Mouse (Mus musculus) CH12.LX (cell line): ENCODE measurements around the gene Syn3. TPM values are rescaled to one million over a fixed set of nuclear protein-coding genes. Genes with fewer than 3 reads are reported as not detected.

Experiments
- DNase-seq: peaks from one replicate; pipeline ENCODE4 v3.0.0-alpha.2; 2013; ENCODE audit errors: extremely low read depth
- H3K27ac ChIP-seq: 2 replicates; pipeline ENCODE4 v1.5.1; 2012; ENCODE audit warnings: low read depth, mild to moderate bottlenecking, control low read depth, moderate library complexity; ENCODE audit not compliant: insufficient read depth
- H3K27me3 ChIP-seq: replicated peaks from 2 replicates; pipeline ENCODE3; 2012; ENCODE audit warnings: inconsistent platforms
- H3K36me3 ChIP-seq, 2 experiments: replicated peaks in 1 of 2; 2 replicates each; pipeline versions ENCODE3 to v1.6.1; 2012; ENCODE audit warnings: inconsistent platforms in 1 of 2, low read length in 1 of 2, mild to moderate bottlenecking in 1 of 2, mixed read lengths in 1 of 2, moderate library complexity in 1 of 2; ENCODE audit not compliant: control insufficient read depth in 1 of 2, insufficient read depth in 1 of 2
- H3K4me1 ChIP-seq, 2 experiments: 2 replicates each; pipeline ENCODE4 v1.6.1; 2012; ENCODE audit warnings: inconsistent platforms in 1 of 2, moderate library complexity in 1 of 2; ENCODE audit not compliant: insufficient read depth in 2 of 2, control insufficient read depth in 1 of 2
- H3K4me2 ChIP-seq: 2 replicates; pipeline ENCODE4 v1.6.1; 2012; ENCODE audit warnings: low read depth, mild to moderate bottlenecking, control low read depth; ENCODE audit not compliant: poor library complexity, insufficient read depth, severe bottlenecking
- H3K4me3 ChIP-seq, 3 experiments: fragments of 150-350 bp in 1 of 3; sonication (generic) in 1 of 3; replicated peaks in 1 of 3; 2 replicates each; pipeline versions ENCODE3 to v1.5.1; 2011 to 2012; ENCODE audit warnings: low read depth in 2 of 3, low read length in 2 of 3, mild to moderate bottlenecking in 2 of 3, moderate library complexity in 2 of 3, control low read depth in 1 of 3, improper control_type of control experiment in 1 of 3, inconsistent platforms in 1 of 3, mixed read lengths in 1 of 3; ENCODE audit not compliant: poor library complexity in 1 of 3
- H3K79me2 ChIP-seq: replicated peaks from 2 replicates; pipeline ENCODE4 v1.6.1; 2012; ENCODE audit warnings: mild to moderate bottlenecking, moderate library complexity; ENCODE audit not compliant: control insufficient read depth, poor library complexity, insufficient read depth, severe bottlenecking; ENCODE audit errors: extremely low read depth
- H3K9ac ChIP-seq: 2 replicates; pipeline ENCODE4 v1.6.1; 2012; ENCODE audit warnings: low read depth, mild to moderate bottlenecking, control low read depth, moderate library complexity; ENCODE audit not compliant: insufficient read depth
- H3K9me3 ChIP-seq: replicated peaks from 2 replicates; pipeline ENCODE3; 2012; ENCODE audit warnings: low read length, inconsistent platforms, mixed read lengths
- CHD1 ChIP-seq: IDR thresholded peaks from 2 replicates; pipeline ENCODE4 v1.6.1; 2012; ENCODE audit warnings: low read depth, low read length, improper control_type of control experiment, inconsistent platforms
- CHD2 ChIP-seq: IDR thresholded peaks from 2 replicates; pipeline ENCODE4 v1.6.1; 2011; ENCODE audit warnings: low read length, improper control_type of control experiment
- CTCF ChIP-seq, 2 experiments: IDR thresholded peaks in 1 of 2; conservative IDR thresholded peaks in 1 of 2; 2 replicates each; pipeline ENCODE4 v1.5.1; 2011 to 2012; ENCODE audit warnings: low read depth in 2 of 2, low read length in 2 of 2, improper control_type of control experiment in 1 of 2, inconsistent platforms in 1 of 2, mild to moderate bottlenecking in 1 of 2, moderate library complexity in 1 of 2
- E2F4 ChIP-seq: IDR thresholded peaks from 2 replicates; pipeline ENCODE4 v1.6.1; 2011; ENCODE audit warnings: low read depth, low read length, improper control_type of control experiment; ENCODE audit not compliant: insufficient replicate concordance
- EP300 ChIP-seq: IDR thresholded peaks from 2 replicates; pipeline ENCODE4 v1.6.1; 2011; ENCODE audit warnings: low read length, improper control_type of control experiment
- IRF4 ChIP-seq: IDR thresholded peaks from 2 replicates; pipeline ENCODE4 v1.6.1; 2014; ENCODE audit warnings: low read depth, mild to moderate bottlenecking, inconsistent platforms, low read length, improper control_type of control experiment
- KAT2A ChIP-seq: IDR thresholded peaks from 2 replicates; pipeline ENCODE4 v1.6.1; 2012; ENCODE audit warnings: low read length, improper control_type of control experiment, inconsistent platforms; ENCODE audit not compliant: insufficient replicate concordance
- MAFK ChIP-seq: IDR thresholded peaks from 2 replicates; pipeline ENCODE4 v1.6.1; 2011; ENCODE audit warnings: low read length, improper control_type of control experiment; ENCODE audit not compliant: insufficient replicate concordance
- MAX ChIP-seq: IDR thresholded peaks from 2 replicates; pipeline ENCODE4 v1.6.1; 2011; ENCODE audit warnings: low read length, improper control_type of control experiment
- MAZ ChIP-seq: IDR thresholded peaks from 2 replicates; pipeline ENCODE4 v1.6.1; 2012; ENCODE audit warnings: low read depth, mild to moderate bottlenecking, inconsistent platforms, low read length, improper control_type of control experiment, moderate library complexity
- MEF2A ChIP-seq: IDR thresholded peaks from 2 replicates; pipeline ENCODE4 v1.6.1; 2014; ENCODE audit warnings: low read depth, mild to moderate bottlenecking, inconsistent platforms, low read length, improper control_type of control experiment, borderline replicate concordance
- MYC ChIP-seq: IDR thresholded peaks from 2 replicates; pipeline ENCODE4 v1.6.1; 2011; ENCODE audit warnings: low read depth, mild to moderate bottlenecking, improper control_type of control experiment, low read length
- NRF1 ChIP-seq: IDR thresholded peaks from 2 replicates; pipeline ENCODE4 v1.6.1; 2014; ENCODE audit warnings: low read depth, mild to moderate bottlenecking, inconsistent platforms, low read length, improper control_type of control experiment, moderate library complexity
- PAX5 ChIP-seq: IDR thresholded peaks from 2 replicates; pipeline ENCODE4 v1.6.1; 2012; ENCODE audit warnings: low read length, inconsistent platforms, mixed read lengths
- POLR2A ChIP-seq: IDR thresholded peaks from 2 replicates; pipeline ENCODE4 v1.6.1; 2011; ENCODE audit warnings: low read depth, mild to moderate bottlenecking, improper control_type of control experiment, low read length
- POLR2AphosphoS2 ChIP-seq: IDR thresholded peaks from 2 replicates; pipeline ENCODE4 v1.6.1; 2011; ENCODE audit warnings: low read depth, low read length, improper control_type of control experiment
- SIN3A ChIP-seq: IDR thresholded peaks from 2 replicates; pipeline ENCODE4 v1.6.1; 2012; ENCODE audit warnings: low read length, improper control_type of control experiment, inconsistent platforms
- TBP ChIP-seq: conservative IDR thresholded peaks from 2 replicates; pipeline ENCODE4 v1.6.1; 2011; ENCODE audit warnings: low read depth, low read length, improper control_type of control experiment
- UBTF ChIP-seq: IDR thresholded peaks from 2 replicates; pipeline ENCODE4 v1.6.1; 2012; ENCODE audit warnings: low read depth, mild to moderate bottlenecking, inconsistent platforms, low read length, improper control_type of control experiment, moderate library complexity
- USF1 ChIP-seq: IDR thresholded peaks from 2 replicates; pipeline ENCODE4 v1.6.1; 2014; ENCODE audit warnings: low read depth, mild to moderate bottlenecking, inconsistent platforms, low read length, improper control_type of control experiment
- USF2 ChIP-seq: conservative IDR thresholded peaks from 2 replicates; pipeline ENCODE4 v1.6.1; 2011; ENCODE audit warnings: low read depth, low read length, improper control_type of control experiment
- ZC3H11A ChIP-seq: IDR thresholded peaks from 2 replicates; pipeline ENCODE4 v1.6.1; 2012; ENCODE audit warnings: low read depth, mild to moderate bottlenecking, inconsistent platforms, low read length, improper control_type of control experiment
- ZKSCAN1 ChIP-seq: IDR thresholded peaks from 2 replicates; pipeline ENCODE4 v1.6.1; 2012; ENCODE audit warnings: low read depth, inconsistent platforms, low read length, improper control_type of control experiment, borderline replicate concordance
- ZMIZ1 ChIP-seq: IDR thresholded peaks from 2 replicates; pipeline ENCODE4 v1.6.1; 2012; ENCODE audit warnings: low read depth, mild to moderate bottlenecking, inconsistent platforms, low read length, improper control_type of control experiment
- dilution Hi-C: fragments of 300-500 bp; cut with MboI; formaldehyde crosslinking; loops from 2 replicates; pipeline ENCODE4 v1.14.3; 2020; ENCODE audit warnings: low sequenced_read_pairs; ENCODE audit not compliant: extremely low pct_unique_long_range_greater_than_20kb, extremely low pct_ligation_motif_present
- in situ Hi-C: fragments of 300-500 bp; cut with MboI; formaldehyde crosslinking; loops from 3 replicates; pipeline ENCODE4 v1.14.3; 2019; ENCODE audit warnings: low sequenced_read_pairs, low pct_ligation_motif_present, low pct_unique_long_range_greater_than_20kb, mixed read lengths
- polyA plus RNA-seq: library from polyadenylated mRNA; unstranded; fragments of >175 nt; gene quantifications from 2 replicates; pipeline ENCODE4 v1.2.1, GENCODE M21; 2012; ENCODE audit warnings: low read depth; ENCODE audit not compliant: insufficient read length
- total RNA-seq, 2 experiments: library from RNA; depleted of rRNA; stranded (reverse); fragments of 300-350 nt in 1 of 2; fragments of >200 nt in 1 of 2; gene quantifications; 2 replicates each; pipeline ENCODE4 v1.2.3; 2012 to 2014

Gene Syn3
- total and polyA plus RNA-seq, 3 experiments: 2.8 to 8.9 (median 5.6) TPM

- Histone ChIP-seq H3K9me3 (no peaks in the 10 kb centered on the region), H3K79me2 (no peaks in the 10 kb centered on the region), H3K36me3 (peaks cover 0 to 46% of the 10 kb centered on the region in 2 experiments), H3K4me2 (no peak overlapping the region), H3K27ac (no peak overlapping the region), H3K4me1 (no peaks in the 10 kb centered on the region), H3K9ac (no peak overlapping the region), H3K4me3 (no peak overlapping the region), H3K27me3 (no peaks in the 10 kb centered on the region)
- in situ Hi-C loops (no loop called here), dilution Hi-C loops (no loop called here)
- no peak for TF ChIP-seq ZC3H11A
- no peak for TF ChIP-seq USF2
- TF ChIP-seq MEF2A: no peak
- TF ChIP-seq SIN3A: no peak
- TF ChIP-seq USF1: no peak
- no peak for TF ChIP-seq MAX
- TF ChIP-seq KAT2A: no peak
- no peak for TF ChIP-seq POLR2AphosphoS2
- TF ChIP-seq EP300: no peak
- no peak for TF ChIP-seq MAFK
- no peak for TF ChIP-seq UBTF
- no peak for TF ChIP-seq CHD2
- no peak for TF ChIP-seq NRF1
- TF ChIP-seq POLR2A: no peak
- no peak for TF ChIP-seq IRF4
- no peak for DNase-seq
These were observed 155.3 kb downstream of the Syn3 start for GRCm38 (mm10) chr10:86343362-86343761.

- Histone ChIP-seq H3K36me3 (peaks cover 0 to 49% of the 10 kb centered on the region in 2 experiments), H3K9me3 (no peaks in the 10 kb centered on the region), H3K79me2 (no peaks in the 10 kb centered on the region), H3K4me1 (0 out of 4 replicates have a peak, but pooled peaks cover 0 to 1% of the 10 kb centered on the region in 2 experiments), H3K4me3 (no peak overlapping the region), H3K27ac (no peak overlapping the region), H3K4me2 (no peak overlapping the region), H3K9ac (no peak overlapping the region), H3K27me3 (no peaks in the 10 kb centered on the region)
- dilution Hi-C loops (no loop called here), in situ Hi-C loops (no loop called here)
- DNase-seq: no peak
- TF ChIP-seq POLR2AphosphoS2 (no peak), CTCF (conservative IDR thresholded peaks at IDR 0.05 in 1 of 2, IDR thresholded peaks at IDR 0.05 in 1 of 2; ENCODE audit: low read depth in 2 of 2, low read length in 2 of 2) (no peak), ZMIZ1 (no peak), CHD1 (no peak), USF2 (no peak), MYC (no peak), ZKSCAN1 (no peak), MEF2A (no peak), MAZ (no peak), TBP (no peak), E2F4 (no peak), PAX5 (no peak), MAX (no peak)
These were observed 156.0 kb downstream of the Syn3 start for GRCm38 (mm10) chr10:86342713-86343112.
